Mouse (Mus musculus): Measurements from ENCODE around the gene Rbms3.

Rbms3 gene
- long read RNA-seq, experiment 1, full-length matches to known transcripts = 4 of 12 reads
- long read RNA-seq, experiment 1, partial matches to known transcripts = 2 of 12 reads
- long read RNA-seq, experiment 1, other reads (novel, unspliced or antisense) = 6 of 12 reads
- long read RNA-seq, experiment 2, partial matches to known transcripts = 2 of 14 reads
- long read RNA-seq, experiment 2, other reads (novel, unspliced or antisense) = 12 of 14 reads

DNA sequence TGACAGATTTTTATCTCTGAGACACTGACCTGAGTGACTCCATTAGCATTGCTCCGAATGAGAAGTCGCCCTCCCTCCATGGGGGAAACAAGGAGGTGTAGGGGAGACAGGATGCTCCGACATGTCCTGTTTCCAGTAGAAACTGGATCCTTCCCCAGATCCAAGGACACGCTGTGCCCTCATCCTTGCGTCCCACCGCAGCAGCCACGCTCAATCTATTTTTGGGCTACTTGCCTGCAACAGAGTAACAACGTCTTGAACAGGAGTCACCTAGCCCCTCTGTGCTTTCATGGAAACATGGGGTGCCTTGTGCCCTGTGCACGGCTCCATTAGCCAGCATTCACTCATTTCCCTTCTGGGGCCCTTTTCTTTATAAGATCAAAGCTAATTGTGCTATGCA lies at the start of gene Rbms3:
Rbms3 (minus strand) TSS at position 143 of the 400 bp plus-strand sequence.
- intact Hi-C loops (cut with DNase I) = no loop called here

DNA sequence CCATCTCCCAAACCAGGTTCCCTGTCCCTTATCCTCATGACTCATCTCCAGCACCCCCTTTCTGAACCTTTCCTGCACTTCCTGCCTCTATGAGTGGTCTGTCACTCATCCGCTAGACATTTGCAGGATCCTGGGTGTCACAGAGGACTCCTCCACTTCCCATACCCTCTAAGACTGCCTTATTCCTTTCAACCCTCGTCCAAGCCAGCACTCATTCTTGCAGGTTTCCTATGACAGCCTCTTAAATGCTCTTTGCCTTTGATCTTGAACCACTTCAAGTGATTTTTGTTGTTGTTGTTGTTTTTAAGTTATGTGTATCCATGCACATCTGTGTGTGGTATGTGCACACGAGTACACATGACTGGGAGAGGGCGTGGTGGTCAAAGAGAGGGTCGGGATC lies 43.6 kb upstream of the Rbms3 start:
- intact Hi-C loops (cut with DNase I) = no loop called here

DNA sequence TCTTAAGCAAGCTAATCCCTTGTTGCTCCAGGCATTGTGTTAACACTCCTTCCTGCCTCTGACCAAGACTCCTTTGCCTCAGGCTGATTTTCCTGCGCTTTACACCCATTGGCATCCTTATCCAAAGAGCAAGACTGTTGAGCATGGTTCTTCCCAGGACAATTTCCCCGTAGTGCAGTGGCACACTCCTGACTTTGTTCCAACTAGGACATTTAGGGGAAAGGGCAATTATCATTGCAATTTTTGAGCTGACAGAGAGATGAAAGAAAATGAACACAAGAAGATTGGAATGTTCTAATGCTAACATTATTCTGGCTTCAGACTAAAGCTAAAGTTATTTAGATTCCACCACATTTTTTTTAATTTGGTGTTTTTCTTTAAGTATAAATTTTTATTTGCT lies 24.9 kb upstream of the Rbms3 start:
- intact Hi-C loops (cut with DNase I) = no loop called here

DNA sequence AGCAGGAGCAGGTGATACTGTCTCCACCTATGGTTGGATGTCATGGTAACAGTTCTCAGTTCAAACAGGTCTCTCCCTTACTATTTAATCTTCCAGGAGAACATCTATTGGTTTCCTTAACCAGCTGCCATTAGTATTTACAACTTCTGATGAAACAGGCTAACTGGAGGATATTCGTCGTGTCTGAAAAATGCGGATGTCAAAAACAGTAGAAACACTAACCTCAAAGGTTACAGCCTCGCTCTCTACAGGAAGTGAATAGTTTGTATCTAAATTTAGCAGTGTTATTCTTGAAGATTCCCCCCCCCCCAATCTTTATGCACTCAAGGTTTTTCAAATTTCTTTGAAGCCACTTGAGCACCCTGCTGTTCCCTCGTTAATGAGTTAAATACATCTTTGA lies 23.9 kb upstream of the Rbms3 start:
- intact Hi-C loops (cut with DNase I) = no loop called here

DNA sequence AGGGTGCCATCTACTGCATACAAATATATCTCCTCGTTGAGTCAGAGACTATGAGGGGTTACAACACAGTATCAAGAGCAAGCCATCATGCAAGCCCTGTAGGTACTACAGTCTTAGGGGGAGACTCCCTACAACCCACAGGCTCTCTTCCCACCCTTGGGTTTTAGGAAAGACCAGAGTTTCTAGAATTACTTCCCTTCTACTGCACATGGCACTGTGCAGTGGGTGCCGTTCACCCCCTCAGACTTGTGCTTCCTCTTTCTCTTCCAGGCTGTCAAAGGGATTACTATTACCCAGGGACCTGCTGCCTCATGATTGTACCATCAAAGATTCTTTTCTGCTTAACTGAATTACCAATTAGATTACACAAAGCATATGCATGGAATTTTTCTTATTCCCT lies 16.4 kb upstream of the Rbms3 start:
- intact Hi-C loops (cut with DNase I) = no loop called here

DNA sequence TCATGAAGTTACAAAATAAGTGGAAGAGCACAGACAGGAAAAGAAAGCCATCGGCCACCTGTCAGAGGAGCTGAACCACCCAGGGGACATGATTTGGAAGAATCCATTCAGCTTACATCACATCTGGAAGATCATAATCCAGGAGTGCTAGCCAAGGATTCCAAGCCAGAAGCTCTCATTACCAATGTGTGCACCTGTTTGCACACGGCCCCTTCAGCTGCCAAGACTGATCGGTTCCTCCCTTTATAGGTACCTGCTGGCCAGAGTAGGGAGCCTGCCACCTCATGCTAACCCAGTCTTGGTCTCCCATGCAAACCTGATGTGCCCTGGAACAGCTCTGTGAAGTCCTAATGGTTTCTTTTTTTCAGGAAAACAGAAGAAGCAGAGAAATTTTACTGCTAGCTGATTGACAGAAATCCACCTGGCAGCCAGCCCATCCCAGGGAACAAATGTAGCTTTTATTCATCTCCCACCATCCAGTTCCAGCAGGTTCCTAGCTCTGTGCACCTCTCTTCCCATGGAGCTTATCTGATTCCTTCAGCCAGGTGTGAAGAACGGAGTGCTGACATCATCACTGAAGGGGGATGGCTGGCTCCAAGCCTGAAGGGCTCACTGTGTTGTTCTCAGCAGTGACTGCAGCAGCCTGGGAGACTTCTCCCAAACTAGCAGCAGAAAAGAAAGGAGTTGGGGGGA lies 11.5 kb upstream of the Rbms3 start:
- intact Hi-C loops (cut with DNase I) = no loop called here

DNA sequence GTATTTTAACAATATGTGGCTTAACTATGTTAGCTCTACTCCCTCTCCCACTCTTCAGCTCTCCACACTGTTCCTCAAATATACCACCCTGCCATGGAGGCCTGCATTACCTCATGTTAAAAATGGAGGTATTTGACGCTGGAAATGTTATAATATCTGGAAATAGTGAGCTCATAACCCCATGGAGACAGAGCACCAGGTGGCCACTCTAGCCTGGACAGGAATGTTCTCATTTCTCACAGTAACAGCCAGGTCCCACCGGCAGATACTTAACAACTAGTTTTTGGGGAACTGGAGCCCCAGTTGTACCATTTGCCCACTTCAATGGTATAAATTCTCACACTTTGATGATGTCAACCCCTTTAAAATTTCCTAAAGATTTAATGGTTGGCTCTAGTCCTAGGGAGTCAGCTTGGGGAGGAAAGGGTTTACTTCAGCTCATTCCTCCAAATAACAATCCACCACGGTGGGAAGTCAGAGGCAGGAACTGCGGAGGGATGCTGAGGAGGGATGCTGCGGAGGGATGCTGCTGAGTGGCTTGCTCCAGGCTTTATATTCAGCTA lies 9.0 kb upstream of the Rbms3 start:
- intact Hi-C loops (cut with DNase I) = no loop called here

DNA sequence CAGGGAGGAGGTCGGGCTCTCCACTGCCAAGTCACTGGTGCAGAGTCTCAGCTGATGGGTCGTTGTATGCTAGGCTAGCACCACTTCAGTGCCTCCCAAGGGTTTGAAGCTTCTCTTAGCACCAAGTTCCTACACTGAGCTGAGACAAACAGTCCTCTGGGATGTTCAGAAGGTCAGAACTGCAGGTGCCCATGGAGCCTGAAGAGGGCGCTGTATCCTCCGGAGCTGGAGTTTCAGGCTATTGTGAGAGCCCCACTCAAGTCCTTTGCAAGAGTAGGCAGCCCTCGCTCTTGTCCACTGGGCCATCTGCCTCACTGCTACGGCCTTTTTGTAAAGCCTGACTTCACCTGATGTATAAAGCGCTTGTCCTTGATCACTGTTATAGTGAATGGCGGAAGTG lies 6.8 kb upstream of the Rbms3 start:
- intact Hi-C loops (cut with DNase I) = no loop called here

DNA sequence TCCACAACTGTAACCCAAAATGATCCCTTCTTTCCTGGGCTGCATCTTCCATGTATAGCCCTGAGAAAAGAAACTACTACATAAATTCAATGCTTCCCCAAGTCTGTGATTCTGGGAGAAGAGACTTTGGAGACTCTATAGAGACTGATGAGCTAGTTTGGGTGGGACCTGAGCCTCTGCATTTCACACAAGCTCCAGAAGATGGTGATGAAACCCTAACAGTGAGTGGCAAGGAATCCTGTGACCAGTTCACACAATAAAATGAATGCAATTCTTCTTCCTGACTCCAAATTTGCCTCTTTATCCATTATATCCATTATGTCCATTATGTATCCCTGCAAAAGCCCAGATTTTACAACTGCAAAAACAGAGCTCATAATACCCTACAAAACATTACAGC lies 2.5 kb downstream of the Rbms3 start:
- intact Hi-C loops (cut with DNase I) = no loop called here

DNA sequence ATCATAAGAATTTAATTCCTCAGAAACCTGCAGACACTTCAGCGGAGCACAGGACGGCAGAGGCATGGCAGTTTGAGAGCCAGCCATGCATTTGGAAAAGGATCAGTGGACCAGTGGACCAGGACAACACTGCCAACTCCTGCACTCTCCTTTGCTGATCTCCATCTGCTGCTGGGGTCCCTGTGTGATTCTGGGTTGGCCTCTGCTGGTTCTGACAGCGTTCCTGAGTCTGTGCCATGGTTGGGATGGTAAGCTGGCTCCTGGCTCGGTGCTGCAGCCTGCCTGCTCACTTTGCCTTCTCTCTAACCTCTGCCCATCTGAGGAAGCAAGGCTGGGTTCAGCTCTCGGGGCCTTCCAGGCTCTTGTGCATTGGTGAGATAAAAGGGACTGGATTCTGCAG lies 28.9 kb downstream of the Rbms3 start:
- intact Hi-C loops (cut with DNase I) = no loop called here

DNA sequence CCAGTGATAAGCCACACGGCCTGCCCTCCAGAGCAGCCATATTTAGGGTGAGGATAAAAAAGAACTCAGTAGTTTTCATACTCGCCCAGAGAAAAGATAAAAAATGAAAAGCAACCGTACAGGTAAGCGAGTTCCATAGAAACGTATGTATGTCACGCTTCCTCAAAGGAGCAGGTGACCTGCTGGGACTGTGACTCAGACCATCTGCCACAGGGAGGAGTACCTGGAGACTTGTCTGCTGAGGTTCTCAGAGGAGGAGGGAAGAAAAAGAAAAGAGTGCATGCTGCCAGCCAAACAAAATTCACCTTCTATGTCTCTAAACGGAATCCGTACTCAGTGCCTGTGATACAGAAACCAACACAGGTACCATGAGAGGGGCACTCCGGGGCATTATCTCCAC lies 30.4 kb downstream of the Rbms3 start:
- intact Hi-C loops (cut with DNase I) = no loop called here

DNA sequence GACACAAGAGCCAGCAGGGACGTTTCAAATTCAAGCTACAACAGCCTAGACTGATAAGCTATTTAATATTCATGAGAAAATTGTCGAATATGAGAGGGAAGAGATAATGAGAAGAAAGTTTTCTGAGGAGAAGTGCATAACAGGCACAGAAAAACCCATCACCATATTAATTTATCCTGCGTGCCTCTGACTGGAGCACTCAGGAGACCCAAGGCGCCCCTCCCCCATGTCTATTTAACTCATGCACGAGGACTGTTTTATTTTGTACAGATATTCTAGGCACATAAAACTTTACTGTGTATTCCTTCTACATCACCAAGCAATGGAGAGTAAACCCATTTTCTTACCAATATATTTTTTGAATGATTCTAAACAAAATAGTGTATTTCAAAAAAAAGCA lies 33.6 kb downstream of the Rbms3 start:
- intact Hi-C loops (cut with DNase I) = no loop called here

DNA sequence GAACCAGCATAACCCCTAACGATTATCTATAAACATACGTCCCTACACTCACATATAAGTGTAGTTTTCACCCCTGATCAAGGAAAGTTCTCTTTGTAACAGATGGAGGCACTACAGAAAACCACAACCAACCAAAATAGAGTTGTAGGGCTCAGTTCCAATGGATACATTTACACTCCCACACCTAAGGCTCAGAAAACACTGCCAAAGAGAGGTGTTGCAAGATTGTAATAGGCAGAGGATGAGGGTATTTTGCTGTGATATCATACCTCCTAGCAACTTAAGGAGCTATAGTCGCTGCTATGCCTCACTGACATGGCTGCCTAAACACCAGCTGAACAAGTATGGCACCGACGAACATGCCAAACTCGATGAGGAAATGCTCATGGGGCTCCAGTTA lies 44.4 kb downstream of the Rbms3 start:
- intact Hi-C loops (cut with DNase I) = no loop called here

DNA sequence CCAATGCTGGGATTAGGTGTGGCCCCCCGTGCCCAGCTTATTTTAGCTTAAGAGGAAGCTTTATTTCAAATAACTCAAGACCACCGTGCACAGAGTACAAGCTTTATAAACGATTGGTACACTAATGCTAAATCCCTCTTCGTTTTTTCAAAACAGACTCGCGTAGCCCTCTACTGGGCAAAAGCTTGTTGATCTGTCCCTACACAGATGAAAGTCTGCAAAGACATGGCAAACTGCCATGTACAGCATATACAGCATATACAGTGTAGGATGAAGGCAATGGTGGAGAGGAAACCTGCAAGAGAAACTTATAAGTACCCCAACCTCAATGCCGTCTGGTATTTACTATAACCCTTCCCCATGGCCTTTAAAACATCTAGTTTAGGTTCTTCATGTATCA lies 46.1 kb downstream of the Rbms3 start:
- intact Hi-C loops (cut with DNase I) = no loop called here

DNA sequence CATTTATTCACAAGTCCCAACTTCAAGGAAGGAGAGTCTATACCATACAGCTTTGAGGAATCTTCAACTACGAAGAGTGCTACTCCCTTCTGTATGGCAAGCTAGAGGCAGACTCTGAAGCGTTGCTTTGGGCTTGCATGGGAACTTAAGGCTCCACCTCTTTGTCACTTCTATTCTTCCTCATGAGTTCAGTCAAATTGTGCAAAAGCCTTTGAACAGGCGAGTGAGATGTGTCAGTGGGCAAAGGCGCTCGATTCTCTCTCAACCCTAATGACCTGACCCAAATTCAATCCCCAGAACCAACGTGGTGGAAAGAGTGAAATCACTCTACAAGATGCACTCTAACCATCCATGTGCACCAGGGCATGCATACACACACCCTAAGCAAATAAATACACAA lies 47.1 kb downstream of the Rbms3 start:
- intact Hi-C loops (cut with DNase I) = no loop called here

DNA sequence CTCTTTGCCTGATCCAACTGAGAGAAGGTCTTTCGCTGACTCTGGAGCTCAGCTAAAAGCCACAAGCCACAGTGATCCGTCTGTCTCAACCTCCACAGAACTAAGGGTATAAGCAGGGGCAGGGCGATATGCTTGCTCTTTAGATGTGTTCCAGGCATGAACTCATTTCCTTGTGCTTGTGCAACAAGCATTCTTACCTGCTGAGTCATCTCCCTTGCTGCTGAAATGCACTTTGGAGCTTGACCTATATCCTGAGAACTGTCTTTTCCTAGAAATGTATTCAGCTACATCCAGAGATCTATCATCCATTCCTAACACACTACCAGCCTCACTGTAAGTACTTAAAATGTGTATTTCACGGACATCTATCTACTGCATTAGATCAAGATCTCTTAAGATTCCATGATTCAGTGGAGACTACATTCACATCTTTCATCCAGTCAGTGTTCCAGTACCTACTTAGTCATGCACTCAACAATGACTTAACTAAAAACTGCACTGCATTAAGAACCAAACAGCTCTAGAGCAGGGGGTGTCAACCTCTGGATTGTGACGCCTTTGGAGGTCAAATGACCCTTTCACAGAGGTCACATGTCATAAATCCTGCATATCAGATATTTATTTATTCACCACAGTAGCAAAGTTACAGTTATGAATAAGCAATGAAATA lies 58.4 kb downstream of the Rbms3 start:
- intact Hi-C loops (cut with DNase I) = no loop called here

DNA sequence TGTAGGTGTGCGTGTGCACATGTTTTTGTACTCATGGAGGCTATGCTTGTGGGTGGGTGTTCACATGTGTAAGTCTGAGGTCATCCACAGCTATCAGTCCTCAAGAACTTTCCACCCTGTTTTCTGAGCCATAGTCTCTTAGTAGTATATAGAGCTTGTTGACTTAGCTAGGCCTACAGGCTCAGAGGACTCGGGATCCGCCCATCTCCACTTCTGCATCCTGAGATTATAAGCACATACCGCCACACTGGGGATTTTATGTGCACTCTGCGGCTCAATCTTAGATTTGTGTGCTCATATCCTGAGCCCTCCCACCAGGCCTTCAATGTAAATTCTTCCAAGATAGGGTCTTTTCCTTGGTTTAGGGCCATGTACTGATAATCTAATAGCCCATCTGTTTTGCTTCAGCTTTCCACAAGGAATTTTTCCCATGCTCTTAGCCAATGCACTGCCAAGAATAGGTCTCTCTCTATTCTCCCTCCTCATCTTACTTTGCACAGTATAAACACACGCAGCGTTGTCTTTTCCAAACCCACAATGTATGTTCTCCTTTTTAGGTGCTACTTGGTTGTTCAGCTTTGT lies 59.4 kb downstream of the Rbms3 start:
- intact Hi-C loops (cut with DNase I) = no loop called here

DNA sequence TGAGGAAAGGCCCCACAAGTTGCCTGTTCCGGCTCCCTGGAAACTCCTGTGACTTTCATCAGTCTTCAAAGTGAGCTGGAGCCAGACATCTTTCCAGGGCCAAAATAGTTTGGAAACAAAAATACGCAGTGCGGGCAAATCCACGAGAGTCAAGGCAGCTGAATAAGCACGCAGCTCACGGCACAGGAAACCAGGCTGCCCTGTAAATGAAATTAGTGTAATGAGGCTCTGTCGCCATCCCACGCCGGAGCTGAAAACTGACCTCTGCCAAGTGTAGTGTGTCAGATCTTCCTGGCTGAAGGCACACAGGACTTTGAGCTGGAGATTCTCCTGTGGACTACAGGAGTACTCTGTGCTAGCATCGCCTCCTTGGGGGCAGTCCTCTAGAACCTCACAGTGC lies 63.4 kb downstream of the Rbms3 start:
- intact Hi-C loops (cut with DNase I) = no loop called here

DNA sequence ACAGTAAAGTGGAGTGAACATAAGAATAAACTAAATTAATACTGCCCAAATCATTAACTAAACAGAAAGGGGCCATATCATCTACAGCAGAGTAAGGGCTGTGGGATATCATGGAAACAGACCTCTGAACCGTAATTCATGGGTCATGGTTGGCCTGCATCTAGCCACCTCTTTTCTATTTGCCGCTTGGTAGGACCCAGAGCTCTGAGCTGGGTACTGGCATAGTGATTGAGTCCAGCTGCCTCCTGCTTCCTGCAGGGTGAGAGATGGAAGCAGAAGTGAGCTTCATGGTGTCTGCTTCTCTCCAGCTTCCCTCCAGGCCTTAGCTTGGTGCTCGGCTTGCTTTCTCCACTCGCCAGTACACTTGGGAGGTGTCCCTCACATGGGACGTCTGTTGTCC lies 71.2 kb downstream of the Rbms3 start:
- intact Hi-C loops (cut with DNase I) = no loop called here

DNA sequence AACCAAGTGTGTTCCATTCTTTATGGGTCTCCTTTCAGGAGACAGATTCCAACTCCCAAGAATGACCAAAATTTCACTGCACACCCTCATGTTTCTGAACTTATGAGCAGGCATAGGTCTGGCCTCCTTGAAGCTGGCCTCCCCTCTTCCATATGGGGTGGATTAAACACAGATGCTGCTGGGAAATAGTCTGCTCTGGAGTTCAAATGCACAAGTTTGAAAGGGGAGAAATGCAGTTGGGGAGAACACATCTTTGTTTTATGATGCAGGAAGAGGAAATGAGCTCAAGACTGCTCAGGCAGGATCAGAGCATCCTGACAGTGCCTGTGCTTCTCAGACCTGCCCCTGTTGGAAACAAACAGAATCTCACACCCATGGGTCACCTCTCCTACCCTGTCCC lies 75.4 kb downstream of the Rbms3 start:
- intact Hi-C loops (cut with DNase I) = no loop called here

DNA sequence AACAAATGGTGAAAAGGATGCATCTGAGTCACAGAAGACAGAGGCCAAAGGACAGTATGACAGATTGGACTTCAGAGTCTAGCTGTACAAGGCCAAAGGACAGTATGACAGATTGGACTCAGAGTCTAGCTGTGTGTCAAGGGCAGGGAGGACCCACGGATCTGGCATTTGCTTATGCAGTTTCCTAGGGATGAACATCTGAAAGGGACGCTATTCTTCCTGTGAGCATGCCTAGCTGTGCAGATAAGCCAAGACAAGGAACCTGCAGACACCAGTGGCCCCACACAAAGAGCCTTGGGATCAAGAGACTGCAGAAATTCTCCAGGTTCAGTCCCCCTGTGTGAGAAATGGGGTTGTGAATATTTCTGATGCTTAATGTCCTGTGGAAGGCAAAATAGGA lies 100.4 kb downstream of the Rbms3 start:
- intact Hi-C loops (cut with DNase I) = no loop called here

DNA sequence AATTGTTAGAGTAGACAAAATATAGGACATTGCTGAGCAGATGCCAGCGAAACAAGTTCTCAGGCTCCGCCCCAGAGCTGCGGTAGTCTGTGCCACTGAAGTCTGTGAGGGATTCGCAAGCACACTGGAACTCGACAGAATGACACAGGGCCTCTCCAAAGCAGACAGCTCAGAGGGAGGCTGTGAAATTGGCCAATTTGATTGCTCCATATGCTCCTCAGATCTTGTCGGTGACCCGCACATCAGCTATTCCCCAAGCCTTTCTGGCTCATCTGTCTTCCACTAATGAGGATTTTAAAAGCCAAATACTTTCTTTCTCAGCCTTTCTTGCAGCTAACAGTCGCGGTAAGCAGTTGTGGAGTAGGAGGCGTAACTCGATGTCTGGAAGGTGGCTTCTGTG lies 120.8 kb downstream of the Rbms3 start:
- intact Hi-C loops (cut with DNase I) = no loop called here
